Mouse (Mus musculus) brain, embryonic 14.5 days (tissue): ENCODE measurements around the gene Plekha4. TPM values are rescaled to one million over a fixed set of nuclear protein-coding genes. Genes with fewer than 3 reads are reported as not detected.

Experiments used
- DNase-seq: peaks from one replicate; pipeline ENCODE4 v3.0.0-alpha.2; 2011; ENCODE audit warnings: low read depth
- CTCF ChIP-seq: fragments of 200-500 bp; IDR thresholded peaks from 2 replicates; pipeline ENCODE4 v1.5.1; 2012; ENCODE audit warnings: inconsistent platforms, mild to moderate bottlenecking, moderate library complexity, borderline replicate concordance; ENCODE audit not compliant: insufficient read depth, insufficient read length; ENCODE audit errors: extremely low read depth
- POLR2A ChIP-seq: fragments of 200-500 bp; IDR thresholded peaks from 2 replicates; pipeline ENCODE4 v1.6.1; 2012; ENCODE audit warnings: mild to moderate bottlenecking, inconsistent platforms, borderline replicate concordance; ENCODE audit not compliant: poor library complexity, insufficient read depth, insufficient read length, severe bottlenecking; ENCODE audit errors: extremely low read depth
- polyA plus RNA-seq: library from polyadenylated mRNA; depleted of rRNA; stranded (reverse); fragments of >200 nt; gene quantifications from 2 replicates; pipeline ENCODE4 v1.2.3, GENCODE M21; 2012

The Plekha4 gene
- polyA plus RNA-seq, 1 experiment = 3.6 TPM

GRCm38 (mm10) chr7:45488293-45489204, 37.6 kb upstream of the Plekha4 start, which contains the start of gene Dhdh:
TSS of gene Dhdh (minus strand) at chr7:45488805.
- DNase-seq = peak; percentile 69
- TF ChIP-seq CTCF (no peak), POLR2A (no peak)

GRCm38 (mm10) chr7:45489578-45489977, 36.6 kb upstream of the Plekha4 start:
- no peak for DNase-seq
- TF ChIP-seq POLR2A (no peak), CTCF (no peak)

- no peak for TF ChIP-seq POLR2A
- TF ChIP-seq CTCF = no peak
- DNase-seq = peak; percentile 16
Observed at GRCm38 (mm10) chr7:45490822-45491221, 35.3 kb upstream of the Plekha4 start.

- TF ChIP-seq POLR2A = no peak
- no peak for TF ChIP-seq CTCF
- no peak for DNase-seq
Observed at GRCm38 (mm10) chr7:45491264-45491663, 34.9 kb upstream of the Plekha4 start.

GRCm38 (mm10) chr7:45492225-45492844, 33.8 kb upstream of the Plekha4 start:
- no peak for TF ChIP-seq POLR2A
- no peak for TF ChIP-seq CTCF
- DNase-seq = no peak

- no peak for DNase-seq
- TF ChIP-seq CTCF = no peak
- no peak for TF ChIP-seq POLR2A
Observed at GRCm38 (mm10) chr7:45492951-45493350, 33.2 kb upstream of the Plekha4 start.

GRCm38 (mm10) chr7:45494548-45494947, 31.6 kb upstream of the Plekha4 start:
- no peak for DNase-seq
- TF ChIP-seq POLR2A (no peak), CTCF (no peak)

GRCm38 (mm10) chr7:45498427-45498826, 27.7 kb upstream of the Plekha4 start:
- DNase-seq = no peak
- TF ChIP-seq POLR2A (no peak), CTCF (no peak)

GRCm38 (mm10) chr7:45507583-45507982, 18.5 kb upstream of the Plekha4 start:
- DNase-seq = no peak
- TF ChIP-seq CTCF (no peak), POLR2A (no peak)

GRCm38 (mm10) chr7:45508561-45508960, 17.6 kb upstream of the Plekha4 start:
- DNase-seq = no peak
- TF ChIP-seq CTCF (no peak), POLR2A (no peak)

GRCm38 (mm10) chr7:45509181-45509882, 16.8 kb upstream of the Plekha4 start:
- TF ChIP-seq CTCF (no peak), POLR2A (no peak)
- DNase-seq = no peak

- peak; percentile 96 for DNase-seq
- TF ChIP-seq POLR2A (peak; percentile 23; the same call in 1 of the 2 replicates), CTCF (no peak)
Observed at GRCm38 (mm10) chr7:45509912-45510787, 16.0 kb upstream of the Plekha4 start, which contains the start of gene Nucb1. TSS of gene Nucb1 (minus strand) at chr7:45510406.
